Mouse (Mus musculus) forebrain, postnatal 0 days (tissue): ENCODE results near the gene Rnpepl1. TPM values are rescaled to one million over a fixed set of nuclear protein-coding genes. Genes with fewer than 3 reads are reported as not detected.

Experiments used
- ATAC-seq: fragments of 200-750 bp; cut with Nextera tagmentation; 2 replicates; pipeline ENCODE4 v1.8.0; 2017; ENCODE audit warnings: mild to moderate bottlenecking, moderate library complexity
- DNase-seq: peaks from one replicate; pipeline ENCODE4 v3.0.0-alpha.2; 2015
- H3K27ac ChIP-seq: fragments of 300-500 bp; sonication (generic); 2 replicates; pipeline ENCODE4 v1.5.1; 2014; ENCODE audit warnings: low read depth, mild to moderate bottlenecking, antibody characterized with exemption, low read length, moderate library complexity, mixed read lengths
- H3K27me3 ChIP-seq: fragments of 300-500 bp; sonication (generic); 2 replicates; pipeline ENCODE4 v1.6.1; 2014; ENCODE audit warnings: mild to moderate bottlenecking, low read length, mixed read lengths; ENCODE audit not compliant: insufficient read depth
- H3K36me3 ChIP-seq: fragments of 300-500 bp; sonication (generic); 2 replicates; pipeline ENCODE4 v1.6.1; 2014; ENCODE audit warnings: mild to moderate bottlenecking, moderate library complexity; ENCODE audit not compliant: insufficient read depth
- H3K4me1 ChIP-seq: fragments of 300-500 bp; sonication (generic); 2 replicates; pipeline ENCODE4 v1.6.1; 2014; ENCODE audit warnings: antibody characterized with exemption; ENCODE audit not compliant: insufficient read depth
- H3K4me2 ChIP-seq: fragments of 300-500 bp; sonication (generic); 2 replicates; pipeline ENCODE4 v1.6.1; 2014; ENCODE audit warnings: low read depth, mild to moderate bottlenecking, moderate library complexity
- H3K4me3 ChIP-seq: fragments of 300-500 bp; sonication (generic); 2 replicates; pipeline ENCODE4 v1.5.1; 2014; ENCODE audit warnings: low read depth, low read length, mixed read lengths
- H3K9ac ChIP-seq: fragments of 300-500 bp; sonication (generic); 2 replicates; pipeline ENCODE4 v1.6.1; 2014; ENCODE audit warnings: mild to moderate bottlenecking
- H3K9me3 ChIP-seq: fragments of 300-500 bp; sonication (generic); 2 replicates; pipeline ENCODE4 v1.6.1; 2016; ENCODE audit warnings: low read length
- CTCF ChIP-seq: sonication (generic); IDR thresholded peaks from 2 replicates; pipeline ENCODE4 v1.5.1; 2016; ENCODE audit warnings: antibody characterized with exemption, control low read depth, low read depth
- WGBS: fragments of 180-500 bp; shearing (Covaris S2); extraction: QIAGEN DNeasy Blood & Tissue Kit; methylation state at CpG from one replicate; pipeline ENCODE4 v1.1.7; 2014; 5-methylcytosine and 5-hydroxymethylcytosine counted together
- polyA plus RNA-seq: library from polyadenylated mRNA; unstranded; fragments of >200 nt; fragmentation: Nextera tagmentation; extraction: Ambion mirVana; gene quantifications from 2 replicates; pipeline ENCODE4 v1.2.1, GENCODE M21; 2015
- total RNA-seq: library from RNA; depleted of rRNA; stranded (reverse); fragments of >200 nt; gene quantifications from 2 replicates; pipeline ENCODE4 v1.2.3, GENCODE M21; 2014

Gene Rnpepl1
- total and polyA plus RNA-seq, 2 experiments from 2014 or later: 25.3 to 36.8 TPM

DNA sequence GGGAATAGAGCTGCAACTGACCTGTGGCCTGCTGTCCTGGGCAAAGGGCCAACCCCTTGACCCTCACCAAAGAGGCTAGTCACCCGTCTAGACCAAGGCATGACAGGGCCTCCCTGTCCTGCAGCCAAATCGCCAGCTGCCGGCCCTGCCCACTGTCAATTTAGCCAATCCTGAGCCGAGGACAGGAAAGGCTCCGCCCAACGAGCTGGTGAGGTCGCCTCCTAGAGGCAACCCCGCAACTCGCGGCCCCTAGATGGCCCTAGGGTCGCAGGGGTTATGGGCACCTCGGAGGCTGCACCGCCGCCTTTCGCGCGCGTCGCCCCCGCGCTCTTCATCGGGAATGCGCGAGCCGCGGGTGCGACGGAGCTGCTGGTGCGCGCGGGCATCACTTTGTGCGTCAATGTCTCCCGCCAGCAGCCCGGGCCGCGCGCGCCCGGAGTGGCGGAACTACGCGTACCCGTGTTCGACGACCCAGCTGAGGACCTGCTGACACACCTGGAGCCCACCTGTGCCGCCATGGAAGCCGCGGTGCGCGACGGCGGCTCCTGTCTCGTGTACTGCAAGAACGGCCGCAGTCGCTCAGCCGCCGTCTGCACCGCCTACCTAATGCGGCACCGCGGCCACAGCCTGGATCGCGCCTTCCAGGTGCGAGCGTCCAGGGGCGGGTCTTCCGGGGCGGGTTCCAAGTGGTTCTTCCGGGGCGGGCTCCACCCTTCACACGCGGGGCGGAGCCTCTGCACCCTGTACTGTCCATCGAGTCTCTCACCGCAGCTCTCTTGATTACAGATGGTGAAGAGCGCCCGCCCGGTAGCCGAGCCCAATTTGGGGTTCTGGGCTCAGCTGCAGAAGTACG lies 3.6 kb upstream of the Rnpepl1 start, which contains the start of gene Dusp28:
Gene Dusp28 (plus strand): TSS at position 203 of the 853 bp plus-strand sequence.
- ATAC-seq: peak; percentile 76
- peak within 1 kb of the TSS; percentile 66 for H3K4me3 ChIP-seq
- peak within 1 kb of the TSS; percentile 87 for H3K4me2 ChIP-seq
- peak within 1 kb of the TSS; percentile 89 for H3K27ac ChIP-seq
- no peaks in the 10 kb centered on the region for H3K27me3 ChIP-seq
- peaks cover 19% of the 10 kb centered on the region for H3K4me1 ChIP-seq
- DNase-seq: peak; percentile 87
- H3K9me3 ChIP-seq: no peaks in the 10 kb centered on the region
- peak within 1 kb of the TSS; percentile 76 for H3K9ac ChIP-seq
- no peaks in the 10 kb centered on the region for H3K36me3 ChIP-seq
- TF ChIP-seq CTCF: peak; percentile 74
- WGBS: under 1% methylated on average over 78 of the region's 81 CpGs

GRCm38 (mm10) chr1:92907632-92908360 lies 2.8 kb upstream of the Rnpepl1 start:
- 41% methylated on average over 20 of the region's 20 CpGs for WGBS
- no peak for ATAC-seq

DNA sequence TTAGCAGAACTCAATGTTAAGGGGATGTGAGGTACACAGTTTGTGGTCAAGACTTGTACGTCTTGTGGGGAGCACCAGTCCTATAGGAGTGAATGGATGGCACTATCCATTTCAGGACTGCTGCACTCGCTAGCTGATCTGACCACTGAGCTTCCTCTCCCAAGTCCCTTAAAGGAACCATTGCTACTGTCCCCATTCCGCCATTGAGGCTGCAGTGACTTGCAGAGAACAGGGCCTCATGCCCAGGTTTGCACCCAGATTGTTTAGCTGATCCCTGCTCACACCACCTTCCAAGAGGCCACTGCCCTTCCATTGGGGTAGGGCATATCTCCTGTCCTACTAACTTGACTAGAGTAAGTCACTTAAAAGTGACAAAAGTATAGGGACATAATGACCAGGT lies 1.9 kb upstream of the Rnpepl1 start:
- no peak overlapping the region for H3K4me2 ChIP-seq
- TF ChIP-seq CTCF: no peak
- no peaks in the 10 kb centered on the region for H3K27me3 ChIP-seq
- H3K4me3 ChIP-seq: no peak overlapping the region
- 96% methylated on average over 3 of the region's 3 CpGs for WGBS
- no peaks in the 10 kb centered on the region for H3K9me3 ChIP-seq
- no peak overlapping the region for H3K27ac ChIP-seq
- H3K9ac ChIP-seq: no peak overlapping the region
- no peak for ATAC-seq
- DNase-seq: no peak
- no peaks in the 10 kb centered on the region for H3K36me3 ChIP-seq
- peaks cover 28% of the 10 kb centered on the region for H3K4me1 ChIP-seq

More at GRCm38 (mm10) chr1:92907632-92908360, 2.8 kb upstream of the Rnpepl1 start:
- Histone ChIP-seq H3K9me3 (no peaks in the 10 kb centered on the region), H3K27me3 (no peaks in the 10 kb centered on the region), H3K4me3 (peak overlapping the region; percentile 66), H3K4me2 (peak overlapping the region; percentile 87), H3K36me3 (no peaks in the 10 kb centered on the region), H3K4me1 (peaks cover 25% of the 10 kb centered on the region), H3K9ac (peak overlapping the region; percentile 76), H3K27ac (peak overlapping the region; percentile 89)
- DNase-seq: no peak
- TF ChIP-seq CTCF: no peak

DNA sequence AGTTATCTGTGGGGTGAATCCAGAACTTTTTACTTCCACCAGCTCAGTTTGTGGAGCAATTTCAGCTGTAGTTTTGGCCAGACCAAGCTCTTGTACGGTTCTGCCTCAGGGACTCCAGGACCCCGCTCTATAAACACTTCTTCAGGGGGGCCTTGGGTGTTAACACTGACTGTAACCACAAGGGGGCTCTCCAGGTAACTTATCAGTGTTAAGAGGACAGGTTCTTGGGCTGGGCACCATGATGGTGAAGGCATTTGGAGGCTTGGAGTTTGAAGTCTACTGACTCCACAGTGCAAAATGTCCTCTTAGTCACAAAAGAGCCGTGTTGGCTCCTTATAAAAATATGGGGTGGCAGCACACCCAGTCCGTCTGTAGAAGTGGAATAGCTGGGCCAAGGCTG lies 1.5 kb upstream of the Rnpepl1 start:
- DNase-seq (peak; percentile 39), ATAC-seq (no peak)
- no peaks in the 10 kb centered on the region for H3K9me3 ChIP-seq
- WGBS: 66% methylated on average over 4 of the region's 4 CpGs
- H3K36me3 ChIP-seq: no peaks in the 10 kb centered on the region
- no peak overlapping the region for H3K27ac ChIP-seq
- peaks cover 28% of the 10 kb centered on the region for H3K4me1 ChIP-seq
- H3K27me3 ChIP-seq: no peaks in the 10 kb centered on the region
- no peak overlapping the region for H3K4me3 ChIP-seq
- H3K9ac ChIP-seq: no peak overlapping the region
- no peak overlapping the region for H3K4me2 ChIP-seq
- peak; percentile 50; the same call in 1 of the 2 replicates for TF ChIP-seq CTCF

GRCm38 (mm10) chr1:92910925-92911720 lies 540 bp downstream of the Rnpepl1 start:
- Histone ChIP-seq H3K4me3 (peak overlapping the region; percentile 86), H3K27ac (peak overlapping the region; percentile 96), H3K4me1 (peaks cover 28% of the 10 kb centered on the region), H3K9me3 (no peaks in the 10 kb centered on the region), H3K36me3 (peaks cover 20% of the 10 kb centered on the region), H3K27me3 (no peaks in the 10 kb centered on the region), H3K4me2 (peak overlapping the region; percentile 97), H3K9ac (peak overlapping the region; percentile 97)
- ATAC-seq (peak; percentile 65), DNase-seq (peak; percentile 83)
- no peak for TF ChIP-seq CTCF
- WGBS: 6% methylated on average over 61 of the region's 85 CpGs

GRCm38 (mm10) chr1:92911721-92912138 lies 1.1 kb downstream of the Rnpepl1 start:
- Histone ChIP-seq H3K27ac (peak overlapping the region; percentile 96), H3K4me1 (peaks cover 28% of the 10 kb centered on the region), H3K4me3 (peak overlapping the region; percentile 86), H3K9ac (peak overlapping the region; percentile 97), H3K36me3 (peaks cover 26% of the 10 kb centered on the region), H3K9me3 (no peaks in the 10 kb centered on the region), H3K4me2 (peak overlapping the region; percentile 97), H3K27me3 (no peaks in the 10 kb centered on the region)
- TF ChIP-seq CTCF: no peak
- WGBS: 27% methylated on average over 8 of the region's 8 CpGs
- ATAC-seq (no peak), DNase-seq (peak; percentile 37)
